Mouse (Mus musculus) limb, embryonic 13.5 days (tissue): ENCODE data around the gene Nefh. TPM values are rescaled to one million over a fixed set of nuclear protein-coding genes. Genes with fewer than 3 reads are reported as not detected.
A peak's percentile ranks its signal among the peaks of the same experiment; 100 is the strongest.

Source experiments
- ATAC-seq: fragments of 200-750 bp; cut with Nextera tagmentation; 2 replicates; pipeline ENCODE4 v1.8.0; 2017; ENCODE audit warnings: low read depth, moderate number of reproducible peaks, moderate TSS enrichment; ENCODE audit not compliant: low FRiP score
- H3K27ac ChIP-seq: fragments of 300-500 bp; sonication (generic); 2 replicates; pipeline ENCODE4 v1.5.1; 2015; ENCODE audit warnings: inconsistent platforms, mild to moderate bottlenecking, moderate library complexity
- H3K27me3 ChIP-seq: fragments of 300-500 bp; sonication (generic); 2 replicates; pipeline ENCODE4 v1.6.1; 2015; ENCODE audit warnings: mild to moderate bottlenecking, inconsistent platforms
- H3K36me3 ChIP-seq: fragments of 300-500 bp; sonication (generic); 2 replicates; pipeline ENCODE4 v1.6.1; 2015; ENCODE audit warnings: inconsistent platforms, mild to moderate bottlenecking, moderate library complexity
- H3K4me1 ChIP-seq: fragments of 300-500 bp; sonication (generic); 2 replicates; pipeline ENCODE4 v1.6.1; 2015; ENCODE audit warnings: inconsistent platforms
- H3K4me2 ChIP-seq: fragments of 300-500 bp; sonication (generic); replicated peaks from 2 replicates; pipeline ENCODE4 v1.6.1; 2015; ENCODE audit warnings: inconsistent platforms, mild to moderate bottlenecking, moderate library complexity
- H3K4me3 ChIP-seq: fragments of 300-500 bp; sonication (generic); 2 replicates; pipeline ENCODE4 v1.5.1; 2015; ENCODE audit warnings: moderate library complexity, mild to moderate bottlenecking, inconsistent platforms
- H3K9ac ChIP-seq: fragments of 300-500 bp; sonication (generic); 2 replicates; pipeline ENCODE4 v1.6.1; 2015; ENCODE audit warnings: mild to moderate bottlenecking, inconsistent platforms
- H3K9me3 ChIP-seq: fragments of 300-500 bp; sonication (generic); 2 replicates; pipeline ENCODE4 v1.6.1; 2016; ENCODE audit warnings: inconsistent platforms
- WGBS: fragments of 180-500 bp; shearing (Covaris S2); methylation state at CpG from one replicate; pipeline ENCODE4 v1.1.7; 2015; 5-methylcytosine and 5-hydroxymethylcytosine counted together
- polyA plus RNA-seq: library from polyadenylated mRNA; unstranded; fragments of >200 nt; fragmentation: Nextera tagmentation; extraction: Ambion mirVana; gene quantifications from 2 replicates; pipeline ENCODE4 v1.2.1, GENCODE M21; 2015

Gene Nefh
- polyA plus RNA-seq, 1 experiment from 2014 or later = 0.18 TPM

DNA sequence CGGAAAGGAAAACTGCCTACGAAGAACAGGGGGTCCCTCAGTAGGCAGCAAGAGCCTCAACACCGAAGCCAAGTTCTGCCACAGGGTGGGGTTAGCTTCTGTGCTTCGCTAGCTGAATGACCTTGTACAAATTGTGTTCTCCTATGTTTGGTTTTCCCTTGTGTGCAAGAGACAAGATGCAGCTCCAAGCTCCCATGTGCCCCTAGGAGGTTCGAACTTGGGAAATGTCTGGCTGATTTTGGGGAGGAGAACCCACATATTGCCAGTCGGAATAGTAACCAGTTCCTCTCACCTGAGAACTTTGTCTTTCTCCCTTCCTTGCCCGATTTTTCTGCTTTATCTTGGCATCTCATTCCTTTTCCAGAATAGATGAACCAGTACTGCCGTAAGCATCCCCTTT, 928 bp upstream of the Nefh start:
- peaks cover 19% of the 10 kb centered on the region for H3K4me1 ChIP-seq
- 33% methylated on average over 8 of the region's 8 CpGs for WGBS
- no peaks in the 10 kb centered on the region for H3K9me3 ChIP-seq
- no peak for ATAC-seq
- no peak overlapping the region for H3K4me3 ChIP-seq
- peaks cover 98% of the 10 kb centered on the region for H3K27me3 ChIP-seq
- no peak overlapping the region for H3K27ac ChIP-seq
- no peaks in the 10 kb centered on the region for H3K36me3 ChIP-seq
- H3K9ac ChIP-seq = no peak overlapping the region
- no peak overlapping the region for H3K4me2 ChIP-seq

DNA sequence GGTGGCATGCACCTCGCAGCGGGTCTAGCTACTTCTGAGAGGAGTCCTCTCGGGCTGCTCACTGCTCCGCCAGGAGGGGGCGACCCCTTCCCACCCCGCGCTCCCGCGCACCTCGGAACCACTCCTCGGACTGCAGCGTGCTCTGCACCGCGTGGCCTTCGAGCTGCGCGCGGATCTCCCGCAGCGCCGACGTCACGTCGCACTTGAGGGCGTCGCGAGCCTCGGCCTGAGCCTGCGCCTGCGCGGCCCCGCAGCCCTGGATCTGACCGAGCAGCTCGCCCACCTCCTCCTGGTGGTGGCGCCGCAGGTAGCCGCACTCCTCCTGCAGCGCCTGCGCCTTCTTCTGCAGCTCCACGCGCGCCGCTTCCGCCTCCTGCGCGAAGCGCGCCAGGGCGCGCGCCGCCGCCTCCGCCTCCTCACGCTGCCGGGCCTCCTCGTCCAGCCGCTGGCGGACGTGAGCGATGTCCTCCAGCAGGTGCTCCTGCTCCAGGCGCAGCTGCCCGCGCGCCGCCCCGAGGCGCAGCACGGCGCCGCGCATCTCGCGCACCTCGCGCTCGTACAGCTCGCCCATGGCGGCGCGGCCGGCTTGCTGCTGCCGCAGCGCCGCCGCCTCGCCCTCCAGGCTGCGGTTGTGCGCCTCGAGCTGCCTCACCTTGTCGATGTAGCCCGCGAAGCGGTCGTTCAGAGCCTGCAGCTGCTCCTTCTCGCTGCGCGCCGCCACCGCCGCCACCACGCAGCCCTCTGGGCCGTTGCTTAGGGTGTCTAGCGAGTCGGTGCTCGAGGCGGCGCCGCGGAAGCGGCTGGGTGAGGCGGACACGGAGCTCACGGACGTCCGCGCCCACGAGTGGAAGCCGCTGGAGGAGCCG, 684 bp downstream of the Nefh start:
- H3K4me2 ChIP-seq = peak overlapping the region; percentile 92
- H3K27ac ChIP-seq = no peak overlapping the region
- H3K9me3 ChIP-seq = no peaks in the 10 kb centered on the region
- peaks cover 98% of the 10 kb centered on the region for H3K27me3 ChIP-seq
- WGBS = under 1% methylated on average over 120 of the region's 120 CpGs
- peak overlapping the region; percentile 54 for H3K4me3 ChIP-seq
- H3K9ac ChIP-seq = peak overlapping the region; percentile 35; the same call in 1 of the 2 replicates
- ATAC-seq = peak; percentile 74; the same call in 1 of the 2 replicates
- H3K4me1 ChIP-seq = peaks cover 19% of the 10 kb centered on the region
- H3K36me3 ChIP-seq = no peaks in the 10 kb centered on the region

DNA sequence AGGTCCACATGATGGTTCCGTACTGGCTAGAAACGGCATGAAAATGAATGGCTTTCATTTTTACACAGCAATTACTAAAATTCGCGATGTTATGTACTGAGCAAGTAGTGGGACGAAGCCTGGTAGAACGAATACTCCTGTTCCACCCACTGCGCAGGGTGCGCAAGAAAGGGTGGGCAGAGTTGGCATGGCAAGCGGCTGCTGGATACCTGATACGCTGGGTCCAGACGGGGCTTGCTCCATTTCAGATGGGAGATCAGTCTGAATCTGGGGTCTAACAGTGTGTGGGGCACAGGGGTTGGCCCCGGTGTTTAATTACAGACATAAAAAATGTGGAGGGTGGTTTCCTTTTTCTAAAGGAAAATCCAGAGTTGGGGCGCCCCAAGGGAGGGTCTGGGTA, 1.3 kb downstream of the Nefh start:
- Histone ChIP-seq H3K4me2 (peak overlapping the region; percentile 92), H3K36me3 (no peaks in the 10 kb centered on the region), H3K4me1 (peaks cover 19% of the 10 kb centered on the region), H3K4me3 (peak overlapping the region; percentile 54), H3K9me3 (no peaks in the 10 kb centered on the region), H3K9ac (no peak overlapping the region), H3K27me3 (peaks cover 98% of the 10 kb centered on the region), H3K27ac (no peak overlapping the region)
- WGBS = 39% methylated on average over 12 of the region's 13 CpGs
- no peak for ATAC-seq

DNA sequence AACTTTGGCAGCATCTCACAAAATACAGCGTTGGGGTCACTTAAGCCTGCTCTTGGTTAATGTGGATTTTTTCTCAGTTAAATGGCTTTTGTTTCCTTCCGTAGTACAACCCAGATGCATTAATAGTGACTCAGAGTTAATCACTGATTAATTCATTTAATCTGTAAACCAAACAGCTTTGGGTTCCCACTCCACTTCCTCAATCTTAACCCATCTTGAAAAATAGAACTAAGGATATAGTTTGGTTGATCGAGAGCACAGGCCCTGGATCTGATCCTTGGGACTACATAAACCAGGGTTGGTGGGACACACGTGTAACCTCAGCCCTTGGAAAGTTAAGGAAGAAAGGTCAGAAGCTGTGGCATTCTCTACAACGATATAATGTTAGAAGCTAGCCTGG, 11.6 kb downstream of the Nefh start:
- Histone ChIP-seq H3K4me3 (no peak overlapping the region), H3K9ac (no peak overlapping the region), H3K36me3 (no peaks in the 10 kb centered on the region), H3K27me3 (peaks cover 3% of the 10 kb centered on the region; the same call in 1 of the 2 replicates), H3K4me1 (peaks cover 6% of the 10 kb centered on the region), H3K4me2 (no peak overlapping the region), H3K27ac (no peak overlapping the region), H3K9me3 (no peaks in the 10 kb centered on the region)
- 79% methylated on average over 5 of the region's 5 CpGs for WGBS
- ATAC-seq = no peak

DNA sequence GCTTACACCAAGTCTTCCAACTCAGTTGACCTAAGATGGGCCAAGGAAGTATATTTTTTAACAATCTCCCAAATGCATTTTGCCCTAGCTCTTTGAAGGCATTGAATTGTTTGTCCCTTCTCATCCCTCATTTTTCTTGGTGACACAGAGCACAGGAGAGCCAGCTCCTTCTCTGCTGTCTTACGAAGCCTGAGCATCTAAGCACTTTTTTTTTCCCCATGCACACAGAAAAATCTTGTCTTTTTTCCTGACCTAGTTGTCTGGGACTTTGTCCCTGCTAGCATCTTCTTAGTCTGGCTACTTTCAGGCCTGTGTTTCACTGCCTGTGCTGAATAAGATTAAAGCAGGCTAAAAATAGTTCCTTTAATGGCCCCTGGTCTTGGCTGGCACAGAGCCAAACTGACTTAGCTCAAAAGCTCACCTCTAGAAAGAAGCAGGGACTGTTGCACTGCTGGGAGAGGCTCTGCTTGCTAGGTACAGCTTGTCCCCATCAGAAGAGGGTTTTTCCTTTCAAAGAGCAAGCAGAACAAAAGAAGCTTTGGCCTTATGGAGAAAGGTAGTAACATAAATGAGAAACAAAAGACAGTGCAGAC, 16.8 kb downstream of the Nefh start:
- no peak overlapping the region for H3K4me2 ChIP-seq
- WGBS = 58% methylated on average over 1 of the region's 1 CpGs
- H3K9ac ChIP-seq = no peak overlapping the region
- no peaks in the 10 kb centered on the region for H3K27me3 ChIP-seq
- no peak overlapping the region; the same call in 1 of the 2 replicates for H3K27ac ChIP-seq
- H3K4me1 ChIP-seq = peaks cover 16% of the 10 kb centered on the region
- peaks cover 40% of the 10 kb centered on the region for H3K36me3 ChIP-seq
- H3K9me3 ChIP-seq = no peaks in the 10 kb centered on the region
- ATAC-seq = no peak; the same call in 1 of the 2 replicates
- H3K4me3 ChIP-seq = no peak overlapping the region

DNA sequence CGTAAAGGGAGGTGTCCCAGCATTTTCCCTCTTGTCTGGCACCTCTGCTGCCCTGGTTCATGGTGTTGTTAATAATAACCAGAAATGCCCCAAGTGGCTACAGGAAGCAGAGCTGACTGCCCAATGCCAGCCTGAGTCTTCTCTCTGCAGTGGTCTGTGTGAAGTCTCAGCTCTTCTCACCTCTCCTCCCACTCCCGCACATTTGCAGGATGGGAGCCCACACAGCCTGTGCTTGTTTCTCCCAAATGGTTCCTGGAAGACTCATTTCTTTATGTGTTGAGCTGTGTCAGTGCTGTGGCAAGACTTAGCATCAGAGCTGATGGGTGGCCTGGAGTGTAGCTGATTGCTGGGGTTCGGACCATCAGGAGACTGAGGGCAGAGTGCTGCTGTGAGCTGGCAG, 20.6 kb downstream of the Nefh start:
- Histone ChIP-seq H3K27ac (no peak overlapping the region), H3K9me3 (no peaks in the 10 kb centered on the region), H3K4me1 (peaks cover 16% of the 10 kb centered on the region), H3K4me2 (no peak overlapping the region), H3K9ac (no peak overlapping the region), H3K27me3 (no peaks in the 10 kb centered on the region), H3K36me3 (peaks cover 75% of the 10 kb centered on the region), H3K4me3 (no peak overlapping the region)
- WGBS = 86% methylated on average over 3 of the region's 3 CpGs
- ATAC-seq = no peak

DNA sequence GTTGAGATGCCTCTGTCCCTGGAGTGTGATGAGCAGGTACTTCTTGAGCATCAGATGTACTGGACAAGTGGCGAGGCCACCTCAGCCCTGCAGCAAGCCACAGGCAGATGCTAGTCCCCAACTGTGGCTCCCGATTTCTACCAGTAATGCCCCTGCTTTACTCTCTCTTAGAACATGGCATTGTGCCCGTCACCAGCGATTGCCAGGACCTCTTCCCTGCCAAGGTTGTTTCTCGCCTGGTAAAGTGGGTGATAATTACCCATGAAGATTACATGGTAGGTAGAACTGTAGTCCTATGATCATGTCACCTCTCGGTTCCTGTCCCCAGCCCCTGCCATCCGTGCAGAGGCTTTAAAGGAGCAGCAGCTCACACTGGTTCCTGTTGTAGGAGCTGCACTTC, 26.1 kb downstream of the Nefh start:
- Histone ChIP-seq H3K4me1 (no peaks in the 10 kb centered on the region), H3K4me2 (no peak overlapping the region), H3K36me3 (peaks cover 95% of the 10 kb centered on the region), H3K9ac (no peak overlapping the region), H3K9me3 (no peaks in the 10 kb centered on the region), H3K27ac (no peak overlapping the region), H3K27me3 (no peaks in the 10 kb centered on the region), H3K4me3 (no peak overlapping the region)
- WGBS = 88% methylated on average over 7 of the region's 7 CpGs
- ATAC-seq = no peak

DNA sequence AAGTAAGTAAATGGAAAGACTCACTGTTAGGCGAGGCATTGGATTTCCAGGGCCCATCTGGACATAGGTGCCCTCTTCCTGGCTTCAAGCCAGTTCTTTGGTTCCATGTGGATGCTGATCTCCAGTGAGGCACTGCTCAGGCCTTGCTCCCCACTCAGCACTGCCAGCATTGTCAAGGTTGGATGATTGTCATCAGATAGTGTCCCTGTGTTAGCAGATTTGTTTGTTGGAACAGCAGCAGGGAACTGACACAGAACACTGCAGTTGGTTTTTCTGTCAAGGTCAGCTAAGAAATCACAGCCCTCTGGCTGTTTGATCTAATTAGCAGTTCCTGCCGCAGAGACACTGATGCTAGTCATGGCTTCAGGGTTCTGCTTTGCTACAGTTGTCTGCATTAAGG, 26.6 kb downstream of the Nefh start:
- Histone ChIP-seq H3K4me1 (no peaks in the 10 kb centered on the region), H3K4me2 (no peak overlapping the region), H3K4me3 (no peak overlapping the region), H3K9me3 (no peaks in the 10 kb centered on the region), H3K27me3 (no peaks in the 10 kb centered on the region), H3K36me3 (peaks cover 94% of the 10 kb centered on the region), H3K9ac (no peak overlapping the region), H3K27ac (no peak overlapping the region)
- no peak for ATAC-seq
- WGBS = 89% methylated on average over 2 of the region's 2 CpGs

DNA sequence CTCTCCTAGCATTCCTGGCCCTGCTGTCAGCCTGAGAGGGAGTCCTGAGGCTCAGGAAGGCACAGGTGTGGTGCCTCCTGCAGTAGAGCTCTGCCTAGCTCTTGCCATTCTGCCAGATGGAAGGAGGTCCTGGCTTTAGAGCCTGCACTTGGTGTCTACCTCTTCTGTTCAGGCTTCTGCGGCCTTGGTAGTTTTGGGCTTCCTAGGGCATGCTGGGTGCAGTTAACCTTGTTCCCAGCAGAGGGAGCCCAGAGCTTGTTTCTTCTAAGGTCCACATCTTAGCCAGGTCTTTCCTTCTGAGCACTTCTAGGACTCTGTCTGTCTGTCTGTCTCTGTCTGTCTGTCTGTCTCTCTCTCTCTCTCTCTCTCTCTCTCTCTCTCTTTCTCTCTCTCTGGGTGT, 31.8 kb downstream of the Nefh start:
- Histone ChIP-seq H3K27me3 (no peaks in the 10 kb centered on the region), H3K4me2 (no peak overlapping the region), H3K4me3 (no peak overlapping the region), H3K9ac (no peak overlapping the region), H3K36me3 (peaks cover 94% of the 10 kb centered on the region), H3K27ac (no peak overlapping the region), H3K9me3 (no peaks in the 10 kb centered on the region), H3K4me1 (no peaks in the 10 kb centered on the region)
- no peak for ATAC-seq
- WGBS = 50% methylated on average over 1 of the region's 1 CpGs

DNA sequence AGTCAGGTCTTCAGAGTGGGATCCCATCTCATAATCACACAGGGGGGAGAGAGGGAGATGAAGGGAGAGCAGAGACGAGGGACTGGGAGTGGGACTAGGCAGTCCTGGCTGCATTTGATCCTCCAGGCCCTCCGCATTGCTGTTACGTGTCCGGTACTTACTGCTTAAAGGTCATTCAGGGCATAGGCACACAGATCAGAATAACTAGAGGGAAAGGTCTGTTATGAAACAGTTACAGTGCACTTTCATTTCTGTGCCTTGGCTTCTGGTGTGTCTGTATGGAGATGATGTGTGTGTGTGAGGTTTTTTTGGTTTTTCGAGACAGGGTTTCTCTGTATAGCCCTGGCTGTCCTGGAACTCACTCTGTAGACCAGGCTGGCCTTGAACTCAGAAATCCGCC, 41.6 kb downstream of the Nefh start:
- H3K36me3 ChIP-seq = peaks cover 80% of the 10 kb centered on the region
- H3K4me3 ChIP-seq = no peak overlapping the region

DNA sequence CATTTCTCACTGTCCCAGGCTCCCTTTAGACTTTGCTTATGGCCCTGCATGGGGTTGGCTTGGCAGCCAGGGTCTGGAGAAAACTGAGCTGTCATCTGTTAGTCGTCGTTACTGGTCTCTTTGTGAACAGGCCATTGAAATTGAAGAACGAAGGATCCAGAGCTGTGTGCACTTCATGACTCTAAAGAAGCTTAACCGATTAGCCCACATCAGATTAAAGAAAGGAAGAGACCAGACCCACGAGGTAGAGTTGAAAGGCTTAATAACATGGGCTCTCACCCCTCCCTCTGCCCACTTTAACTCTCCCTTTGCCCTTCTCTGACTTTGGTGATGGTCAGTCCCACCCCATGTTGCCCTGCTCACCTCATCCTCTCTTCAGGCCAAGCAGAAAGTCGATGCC, 45.9 kb downstream of the Nefh start:
- no peak for ATAC-seq
- Histone ChIP-seq H3K27me3 (no peaks in the 10 kb centered on the region), H3K4me1 (no peaks in the 10 kb centered on the region), H3K4me2 (no peak overlapping the region), H3K9me3 (no peaks in the 10 kb centered on the region), H3K4me3 (no peak overlapping the region), H3K27ac (no peak overlapping the region), H3K9ac (no peak overlapping the region), H3K36me3 (peaks cover 65% of the 10 kb centered on the region)
- 83% methylated on average over 6 of the region's 6 CpGs for WGBS

More for the DNA sequence above, 41.6 kb downstream of the Nefh start:
- Histone ChIP-seq H3K27ac (no peak overlapping the region), H3K9ac (no peak overlapping the region), H3K4me2 (no peak overlapping the region), H3K4me1 (no peaks in the 10 kb centered on the region), H3K27me3 (no peaks in the 10 kb centered on the region), H3K9me3 (no peaks in the 10 kb centered on the region)
- ATAC-seq = no peak
- 88% methylated on average over 6 of the region's 6 CpGs for WGBS

DNA sequence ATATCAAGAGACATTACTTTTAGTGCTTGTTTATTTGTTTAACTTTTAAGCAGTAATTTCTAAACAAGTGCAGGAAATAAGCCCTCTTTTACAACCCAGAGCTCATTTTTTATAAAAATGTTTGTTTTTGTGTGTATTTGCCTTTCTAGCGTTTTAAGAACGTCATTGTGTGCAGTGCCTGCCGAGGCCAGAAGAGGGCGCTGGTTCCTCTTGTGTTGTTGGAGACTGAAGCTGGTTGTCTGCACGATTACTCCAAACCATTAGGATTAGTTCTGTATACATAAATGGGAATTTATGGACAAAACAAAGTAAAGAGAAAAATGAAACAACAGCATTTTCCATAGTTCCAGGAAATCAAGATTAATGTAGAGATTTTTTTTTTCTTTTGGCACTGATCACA, 47.4 kb downstream of the Nefh start:
- Histone ChIP-seq H3K27ac (no peak overlapping the region), H3K4me2 (no peak overlapping the region), H3K36me3 (peaks cover 55% of the 10 kb centered on the region), H3K4me1 (peaks cover 7% of the 10 kb centered on the region), H3K4me3 (no peak overlapping the region), H3K9ac (no peak overlapping the region), H3K27me3 (no peaks in the 10 kb centered on the region), H3K9me3 (no peaks in the 10 kb centered on the region)
- WGBS = 72% methylated on average over 5 of the region's 5 CpGs
- ATAC-seq = no peak
